Mouse (Mus musculus): Measurements from ENCODE around the gene Rgs3. TPM values are rescaled to one million over a fixed set of nuclear protein-coding genes. Genes with fewer than 3 reads are reported as not detected.

The Rgs3 gene
- polyA plus RNA-seq, 1 experiment: 46.3 TPM

DNA sequence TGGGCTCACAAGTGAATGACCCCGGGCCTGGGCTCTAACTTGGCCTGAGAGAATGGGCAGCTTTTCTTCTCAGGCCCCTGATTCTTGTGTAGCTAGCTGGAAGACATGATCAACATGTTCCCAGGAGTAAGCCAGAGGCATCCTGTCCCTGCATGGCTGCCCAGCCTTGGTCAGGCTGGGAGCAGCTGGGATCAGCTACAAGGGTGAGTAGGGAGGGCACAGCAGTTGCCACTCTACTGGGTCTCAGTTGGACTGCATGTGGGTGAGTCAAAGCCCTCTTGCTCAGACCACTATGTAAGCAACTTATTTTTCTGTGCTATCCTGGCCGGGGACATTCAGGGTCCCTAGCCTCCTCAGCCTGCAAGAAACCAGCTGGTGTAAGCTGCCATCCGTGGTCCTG is 146.1 kb downstream of the Rgs3 start:
- no peak for DNase-seq (ENCODE audit: extremely low spot score in 1 of 2, low spot score in 1 of 2)

- no peak for DNase-seq (ENCODE audit: extremely low spot score in 1 of 2, low spot score in 1 of 2)
Observed at GRCm38 (mm10) chr4:62708084-62708483, 148.4 kb downstream of the Rgs3 start.

GRCm38 (mm10) chr4:62708994-62709393 is 149.3 kb downstream of the Rgs3 start:
- no peak for DNase-seq (ENCODE audit: extremely low spot score in 1 of 2, low spot score in 1 of 2)

DNA sequence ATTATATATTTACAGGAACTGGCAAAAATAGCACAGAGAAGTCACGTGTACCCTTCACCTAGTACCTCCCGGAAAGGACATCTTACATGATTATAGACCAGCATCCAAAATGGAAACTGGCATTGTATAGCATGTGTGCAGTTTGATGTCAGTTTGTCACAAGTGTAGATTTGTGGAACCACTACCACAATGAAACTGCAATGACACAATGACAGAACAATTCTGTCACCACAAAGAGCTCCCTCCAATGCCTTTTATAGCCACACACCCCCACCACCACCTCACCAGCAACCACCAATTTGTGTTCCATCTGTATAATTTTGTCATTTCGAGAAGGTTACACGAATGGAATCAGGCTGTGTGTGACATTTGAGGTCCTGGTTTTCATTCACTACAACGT is 149.8 kb downstream of the Rgs3 start:
- DNase-seq (ENCODE audit: extremely low spot score in 1 of 2, low spot score in 1 of 2): no peak

DNA sequence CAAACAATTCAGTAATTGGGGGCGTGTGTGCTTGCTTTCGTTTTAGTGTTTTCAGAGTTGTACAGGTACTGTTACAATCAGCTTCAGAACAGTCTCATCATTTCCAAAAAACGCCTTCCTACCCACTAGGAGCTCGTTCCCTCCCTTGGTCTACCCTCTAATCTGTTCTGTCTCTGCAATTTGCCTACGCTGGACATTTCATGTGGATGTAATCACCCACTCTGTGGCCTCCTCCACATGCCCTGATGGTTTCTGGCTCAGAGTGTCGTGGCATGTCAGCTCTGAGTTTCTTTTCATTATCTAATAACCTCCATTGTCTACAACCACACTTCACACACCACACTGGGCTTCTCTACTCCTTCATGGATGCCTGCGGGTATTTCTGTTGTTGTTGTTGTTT is 151.5 kb downstream of the Rgs3 start:
- DNase-seq (ENCODE audit: extremely low spot score in 1 of 2, low spot score in 1 of 2): no peak

DNA sequence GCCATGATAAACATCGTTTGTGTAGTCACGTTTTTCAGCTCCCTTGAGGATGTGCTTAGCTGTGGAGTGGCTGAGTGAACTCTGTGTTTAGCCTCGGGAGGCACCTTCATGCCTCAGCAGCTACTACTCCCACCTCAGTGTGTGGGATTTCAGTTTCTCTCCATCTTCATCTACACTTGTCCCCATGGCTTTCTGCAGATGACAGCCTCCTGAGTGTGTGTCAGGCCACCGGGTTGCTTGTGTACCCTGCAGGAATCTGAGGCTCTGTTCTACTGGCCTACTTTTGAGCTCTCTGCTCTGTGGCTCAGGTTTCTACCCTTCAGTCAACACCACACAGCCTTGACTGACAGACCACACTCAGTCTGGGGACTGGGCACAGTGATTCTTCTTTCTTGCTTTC is 151.9 kb downstream of the Rgs3 start:
- DNase-seq (ENCODE audit: extremely low spot score in 1 of 2, low spot score in 1 of 2): no peak

GRCm38 (mm10) chr4:62720861-62721260 is 161.2 kb downstream of the Rgs3 start:
- DNase-seq (ENCODE audit: extremely low spot score in 1 of 2, low spot score in 1 of 2): no peak

DNA sequence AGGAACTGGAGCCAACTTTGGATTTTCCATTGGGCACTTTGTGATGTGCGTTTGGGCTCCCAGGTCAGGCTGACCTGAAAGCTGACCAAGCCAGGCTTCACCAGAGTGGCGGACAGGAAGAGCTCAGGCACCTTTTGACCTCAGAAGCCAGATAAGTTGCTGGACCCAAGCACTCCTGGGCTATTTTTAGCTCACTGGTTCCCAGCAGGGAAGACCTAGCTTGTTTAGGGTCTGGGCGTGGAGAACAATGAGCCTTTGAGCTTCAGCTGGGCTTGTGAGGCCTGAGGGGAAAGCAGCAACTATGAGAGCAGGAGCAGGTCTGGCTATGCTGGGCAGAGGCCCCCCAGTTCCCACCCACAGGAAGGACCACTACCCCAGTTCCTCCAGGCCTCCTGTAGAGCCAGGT is 162.4 kb downstream of the Rgs3 start:
- DNase-seq (ENCODE audit: extremely low spot score in 1 of 2, low spot score in 1 of 2): no peak

DNA sequence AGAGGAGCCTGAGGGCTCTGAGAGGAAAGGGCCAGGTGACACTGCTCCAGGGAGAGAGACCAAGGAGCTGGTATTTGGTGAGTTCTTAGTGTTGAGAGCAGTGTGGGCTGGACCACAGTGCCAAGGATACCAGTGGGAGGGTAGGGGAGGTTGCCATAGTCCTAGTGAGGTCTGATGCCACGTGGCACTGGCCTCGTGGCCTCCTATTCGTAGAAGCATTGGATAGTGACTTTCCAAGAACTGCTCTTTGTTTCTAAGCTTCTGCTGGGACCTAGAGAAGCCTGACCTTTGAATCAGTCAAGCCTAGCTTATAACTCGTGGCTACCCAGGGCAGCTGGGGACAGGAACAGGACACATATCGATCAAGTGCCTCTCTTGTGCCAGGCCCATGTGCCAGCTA is 164.1 kb downstream of the Rgs3 start:
- no peak for DNase-seq (ENCODE audit: extremely low spot score in 1 of 2, low spot score in 1 of 2)

DNA sequence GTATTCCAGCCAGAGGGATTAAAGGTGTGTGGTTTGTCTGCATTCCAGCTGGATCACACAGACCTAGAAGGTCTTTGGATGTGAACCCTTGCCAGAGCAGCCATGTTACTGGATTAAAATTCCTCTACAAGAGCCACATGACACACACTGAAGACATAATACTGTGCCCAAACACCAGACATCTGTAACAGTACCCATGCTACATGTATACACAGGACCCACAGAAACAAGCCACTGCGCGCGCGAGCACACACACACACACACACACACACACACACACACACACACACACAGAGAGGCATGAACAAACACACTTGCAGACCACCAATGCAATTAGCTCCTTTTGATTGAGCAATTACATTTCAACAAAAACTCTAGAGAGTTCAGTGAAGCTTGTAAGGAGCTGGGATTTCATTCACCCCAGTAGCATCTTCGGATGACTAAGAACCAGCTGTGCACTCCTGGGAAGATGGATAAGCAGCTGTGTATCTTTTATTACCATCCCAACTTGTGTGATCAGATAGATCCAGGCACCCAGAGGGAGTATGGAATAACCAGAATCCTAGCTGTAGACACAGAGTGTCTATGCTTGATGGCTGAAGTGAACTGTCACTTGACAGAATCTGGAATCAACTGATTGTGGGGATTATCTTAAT is 166.8 kb downstream of the Rgs3 start:
- DNase-seq (ENCODE audit: extremely low spot score in 1 of 2, low spot score in 1 of 2): no peak

GRCm38 (mm10) chr4:62727541-62728303 is 168.1 kb downstream of the Rgs3 start:
- DNase-seq (ENCODE audit: extremely low spot score in 1 of 2, low spot score in 1 of 2): peak; percentile 26 to 63

DNA sequence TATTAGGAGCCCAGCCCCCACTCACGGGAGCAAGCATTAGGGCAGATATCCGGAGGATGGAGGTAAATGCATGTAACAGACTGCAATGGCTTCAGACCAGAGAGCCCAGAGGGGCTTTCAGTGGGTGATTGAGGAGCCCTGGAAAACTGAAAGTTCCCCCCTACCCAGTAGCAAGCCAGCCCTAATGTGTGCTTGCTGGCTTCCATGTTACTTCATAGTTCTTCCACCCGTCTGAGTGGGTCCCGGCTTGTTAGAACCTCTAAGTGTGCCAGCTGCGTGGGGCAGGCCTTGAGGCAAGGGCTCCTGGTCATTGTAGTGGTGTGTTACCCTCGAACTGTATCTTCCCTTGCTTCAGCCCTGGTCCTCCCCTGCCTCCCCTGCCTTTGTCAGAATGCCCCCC is 168.8 kb downstream of the Rgs3 start:
- no peak for DNase-seq (ENCODE audit: extremely low spot score in 1 of 2, low spot score in 1 of 2)

DNA sequence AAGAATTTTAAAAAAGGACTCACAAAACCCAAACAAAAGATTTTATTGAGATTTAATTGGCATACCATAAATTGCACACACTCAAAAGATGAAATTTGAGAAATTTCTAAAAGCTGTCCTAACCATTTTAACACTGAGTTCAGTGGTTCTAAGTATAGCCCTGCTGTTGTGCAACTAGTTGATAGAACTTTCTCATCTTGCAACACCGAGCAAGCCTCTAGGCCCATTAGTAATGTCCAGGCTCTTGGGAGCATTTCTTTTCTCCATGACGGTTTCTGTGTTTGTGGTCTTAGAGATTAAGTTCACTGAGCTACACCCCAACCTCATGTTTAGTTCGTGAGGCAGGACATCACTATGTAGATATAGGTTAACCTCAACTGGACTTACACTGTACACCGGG is 169.5 kb downstream of the Rgs3 start:
- DNase-seq (ENCODE audit: extremely low spot score in 1 of 2, low spot score in 1 of 2): no peak

GRCm38 (mm10) chr4:62729941-62730340 is 170.3 kb downstream of the Rgs3 start:
- DNase-seq (ENCODE audit: extremely low spot score in 1 of 2, low spot score in 1 of 2): no peak

DNA sequence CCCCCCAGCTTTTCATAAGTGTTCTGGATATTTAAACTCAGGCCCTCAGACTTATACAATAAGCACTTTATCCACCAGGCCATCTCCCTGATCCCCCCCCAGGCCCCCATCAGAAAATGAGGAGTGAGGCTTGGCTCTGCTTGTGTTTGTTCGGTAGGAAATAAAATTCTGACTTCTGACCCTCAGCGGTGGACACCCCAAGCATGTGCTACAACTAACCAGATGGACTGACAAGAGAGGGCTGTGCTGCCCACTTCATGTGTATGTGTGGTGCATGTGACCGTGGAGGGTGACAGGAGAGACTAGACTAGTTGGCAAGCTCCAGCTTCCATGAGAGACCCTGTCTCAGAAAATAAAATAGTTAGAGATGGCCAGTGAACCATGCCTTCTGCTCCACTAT is 171.2 kb downstream of the Rgs3 start:
- no peak for DNase-seq (ENCODE audit: extremely low spot score in 1 of 2, low spot score in 1 of 2)

DNA sequence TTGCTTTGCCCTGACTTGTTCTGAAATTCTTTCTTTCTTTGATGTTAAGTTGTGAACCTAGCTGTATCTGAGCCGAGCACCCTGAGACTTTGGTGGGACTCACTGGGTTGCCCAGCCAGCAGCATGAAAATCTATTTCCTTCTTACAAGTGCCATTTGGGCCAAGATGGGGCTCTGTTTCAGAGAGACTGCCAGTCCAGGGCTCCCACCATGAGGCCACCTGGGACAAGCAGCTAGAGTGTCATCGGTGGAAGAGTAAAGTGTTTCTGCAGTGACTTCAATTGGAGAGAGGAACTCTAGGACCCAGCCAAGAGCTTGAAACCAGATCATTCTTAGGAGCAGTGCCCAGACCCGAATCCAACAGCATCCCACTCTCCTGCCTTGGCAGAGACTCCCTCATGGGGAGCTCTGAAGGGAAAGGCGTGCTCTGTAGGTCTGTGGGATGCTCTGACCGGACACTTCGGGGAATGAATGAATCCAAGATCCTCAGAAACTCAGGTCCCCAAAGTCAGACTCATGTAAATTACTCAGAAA is 171.9 kb downstream of the Rgs3 start:
- no peak for DNase-seq (ENCODE audit: extremely low spot score in 1 of 2, low spot score in 1 of 2)

DNA sequence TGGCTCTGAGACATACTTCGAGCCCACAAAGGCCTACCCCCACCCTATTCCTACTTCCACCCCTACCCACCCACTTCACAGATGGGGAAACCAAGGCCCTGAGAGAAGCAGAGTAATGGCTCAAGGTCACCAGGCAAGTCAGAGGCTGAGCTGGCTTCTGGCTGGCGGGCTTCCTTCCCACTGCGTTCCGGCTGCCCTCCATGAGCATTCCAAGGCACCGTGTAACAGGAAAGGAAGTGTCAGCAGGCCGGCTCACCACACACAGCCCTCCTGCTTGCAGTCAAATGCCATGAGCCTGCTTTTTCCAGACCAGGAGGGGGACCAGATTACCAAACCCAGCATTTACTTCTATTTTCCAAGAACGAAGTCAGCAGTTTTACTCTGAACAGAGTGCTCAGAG is 172.4 kb downstream of the Rgs3 start:
- DNase-seq (ENCODE audit: extremely low spot score in 1 of 2, low spot score in 1 of 2): no peak

GRCm38 (mm10) chr4:62732840-62733239 is 173.2 kb downstream of the Rgs3 start:
- DNase-seq (ENCODE audit: extremely low spot score in 1 of 2, low spot score in 1 of 2): no peak

DNA sequence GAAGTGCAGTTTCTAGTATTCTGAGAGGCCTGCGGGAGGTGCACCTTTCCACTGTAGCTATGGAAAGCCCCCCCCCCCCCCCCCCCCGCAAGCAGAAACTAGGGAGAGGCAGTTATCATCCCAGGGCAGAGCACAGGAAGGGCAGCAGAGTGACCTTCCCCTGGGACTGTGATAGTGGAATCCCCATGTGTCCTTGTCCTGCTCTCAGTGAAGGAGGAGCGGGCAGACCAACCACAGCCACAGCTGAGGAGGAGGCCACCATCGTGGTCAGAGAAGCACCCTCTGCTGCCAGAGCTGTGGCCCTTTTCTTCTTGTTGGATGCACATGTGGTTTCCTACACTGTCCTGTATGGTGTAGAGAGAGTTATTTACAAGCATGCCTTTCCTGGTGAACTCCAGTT is 174.3 kb downstream of the Rgs3 start:
- DNase-seq (ENCODE audit: extremely low spot score in 1 of 2, low spot score in 1 of 2): no peak

GRCm38 (mm10) chr4:62735291-62735690 is 175.6 kb downstream of the Rgs3 start:
- no peak for DNase-seq (ENCODE audit: extremely low spot score in 1 of 2, low spot score in 1 of 2)

DNA sequence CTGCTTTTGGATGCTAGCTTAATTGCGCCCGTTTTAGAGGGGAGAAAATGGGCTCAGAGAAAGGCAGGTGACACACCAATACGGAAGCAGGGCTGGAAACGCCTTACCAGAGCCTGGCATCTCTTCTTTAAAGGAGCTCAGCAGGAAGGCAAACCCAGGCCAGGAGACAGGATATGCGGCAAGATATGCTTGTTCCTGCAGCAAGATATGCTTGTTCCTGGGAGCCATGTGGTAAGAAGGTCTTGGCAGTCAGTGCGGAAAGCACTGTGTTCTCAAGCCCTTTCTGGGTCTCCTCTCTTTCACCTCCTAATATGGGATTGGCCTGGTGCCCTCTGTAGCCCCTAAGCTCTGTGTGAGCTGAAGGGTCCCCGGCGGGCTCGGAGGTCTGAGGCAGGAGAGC is 176.2 kb downstream of the Rgs3 start:
- DNase-seq (ENCODE audit: extremely low spot score in 1 of 2, low spot score in 1 of 2): no peak

- DNase-seq (ENCODE audit: extremely low spot score in 1 of 2, low spot score in 1 of 2): no peak
Observed at GRCm38 (mm10) chr4:62736421-62736820, 176.8 kb downstream of the Rgs3 start.

All from frontal cortex, adult 2 months (tissue).